Mouse (Mus musculus): ENCODE measurements around the gene Plcd1. TPM values are rescaled to one million over a fixed set of nuclear protein-coding genes. Genes with fewer than 3 reads are reported as not detected.

The Plcd1 gene
- total and polyA plus RNA-seq, 3 experiments, result 0.36 TPM; not detected in 2

DNA sequence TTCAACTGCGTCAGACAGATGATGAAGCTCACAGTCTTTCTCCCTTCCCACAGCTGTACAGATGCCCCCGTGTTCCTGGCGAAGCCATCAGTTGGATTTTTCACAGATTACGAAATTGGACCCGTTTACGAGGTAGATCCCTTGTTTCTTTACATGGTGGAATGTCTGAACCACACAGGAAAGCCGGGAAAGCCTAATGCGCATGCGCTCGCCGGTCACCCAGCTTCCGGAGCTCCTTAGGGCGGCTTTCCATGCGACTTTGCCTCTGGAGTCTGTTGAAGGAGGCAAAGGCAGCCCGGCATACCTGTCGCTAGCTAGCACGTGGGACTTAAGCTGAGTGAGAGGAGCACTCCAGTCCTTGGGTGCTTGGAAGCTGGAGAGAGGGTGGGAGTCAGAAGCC is 21.6 kb upstream of the Plcd1 start:
- Histone ChIP-seq H3K4me1 (ENCODE audit: control insufficient read depth in 1 of 2, insufficient read depth in 2 of 2, low read length in 2 of 2) (no peaks in the 10 kb centered on the region), H3K27ac (ENCODE audit: control insufficient read depth, low read depth, low read length) (no peak overlapping the region), H3K9me3 (replicated peaks; ENCODE audit: insufficient read depth, low read length) (no peaks in the 10 kb centered on the region), H3K27me3 (ENCODE audit: control insufficient read depth in 1 of 2, insufficient read depth in 2 of 2, low read length in 2 of 2) (0 out of 4 replicates have a peak, but pooled peaks cover 0 to 1% of the 10 kb centered on the region in 2 experiments), H3K79me2 (ENCODE audit: control insufficient read depth, insufficient read depth, low read length, poor library complexity) (no peaks in the 10 kb centered on the region), H3K9ac (ENCODE audit: control insufficient read depth, low read depth, low read length, poor library complexity, severe bottlenecking) (no peak overlapping the region), H3K4me3 (ENCODE audit: control insufficient read depth in 1 of 2, insufficient read depth in 1 of 2, low read depth in 2 of 2, low read length in 2 of 2) (no peak overlapping the region), H3K36me3 (ENCODE audit: control insufficient read depth in 1 of 2, insufficient read depth in 2 of 2, low read length in 2 of 2) (no peaks in the 10 kb centered on the region)
- no peak for DNase-seq (ENCODE audit: low read depth, low spot score)
- TF ChIP-seq ELF1 (IDR thresholded peaks at IDR 0.05; ENCODE audit: low read depth, low read length) (no peak), MYC (IDR thresholded peaks at IDR 0.05; ENCODE audit: low read depth, low read length) (no peak), UBTF (IDR thresholded peaks at IDR 0.05; ENCODE audit: borderline replicate concordance, insufficient read depth, low read depth, low read length) (no peak), SMC3 (IDR thresholded peaks at IDR 0.05; ENCODE audit: low read depth, low read length) (no peak), NRF1 (IDR thresholded peaks at IDR 0.05; ENCODE audit: insufficient read depth, low read depth, low read length, poor library complexity, severe bottlenecking) (no peak)

DNA sequence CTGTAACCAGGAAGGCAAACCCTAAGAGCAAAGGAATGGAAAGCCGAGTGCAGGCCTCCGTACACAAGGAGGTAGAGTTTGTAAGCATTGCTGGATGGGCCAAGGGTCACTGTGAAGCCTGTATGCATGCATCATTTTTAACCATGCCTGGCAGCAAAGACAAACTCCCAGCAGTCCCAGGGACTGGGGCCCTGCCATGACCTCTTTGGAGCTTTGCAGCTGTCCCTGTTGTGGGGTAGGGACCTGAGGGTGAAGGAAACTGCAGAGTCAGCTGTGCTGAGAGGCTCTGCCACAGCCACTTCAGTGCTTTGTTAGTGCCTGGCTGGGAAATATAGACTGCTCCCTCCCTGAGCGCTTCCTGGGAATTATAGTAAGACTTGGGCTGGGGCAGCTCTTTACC is 17.3 kb upstream of the Plcd1 start:
- Histone ChIP-seq H3K79me2 (ENCODE audit: control insufficient read depth, insufficient read depth, low read length, poor library complexity) (no peaks in the 10 kb centered on the region), H3K9me3 (replicated peaks; ENCODE audit: insufficient read depth, low read length) (no peaks in the 10 kb centered on the region), H3K4me1 (ENCODE audit: control insufficient read depth in 1 of 2, insufficient read depth in 2 of 2, low read length in 2 of 2) (no peaks in the 10 kb centered on the region), H3K4me3 (ENCODE audit: control insufficient read depth in 1 of 2, insufficient read depth in 1 of 2, low read depth in 2 of 2, low read length in 2 of 2) (no peak overlapping the region), H3K27ac (ENCODE audit: control insufficient read depth, low read depth, low read length) (no peak overlapping the region), H3K9ac (ENCODE audit: control insufficient read depth, low read depth, low read length, poor library complexity, severe bottlenecking) (no peak overlapping the region), H3K36me3 (ENCODE audit: control insufficient read depth in 1 of 2, insufficient read depth in 2 of 2, low read length in 2 of 2) (no peaks in the 10 kb centered on the region), H3K27me3 (ENCODE audit: control insufficient read depth in 1 of 2, insufficient read depth in 2 of 2, low read length in 2 of 2) (0 out of 4 replicates have a peak, but pooled peaks cover 0 to 4% of the 10 kb centered on the region in 2 experiments)
- TF ChIP-seq RAD21 (IDR thresholded peaks at IDR 0.05; ENCODE audit: low read depth, low read length), result no peak
- DNase-seq (ENCODE audit: low read depth, low spot score), result no peak

DNA sequence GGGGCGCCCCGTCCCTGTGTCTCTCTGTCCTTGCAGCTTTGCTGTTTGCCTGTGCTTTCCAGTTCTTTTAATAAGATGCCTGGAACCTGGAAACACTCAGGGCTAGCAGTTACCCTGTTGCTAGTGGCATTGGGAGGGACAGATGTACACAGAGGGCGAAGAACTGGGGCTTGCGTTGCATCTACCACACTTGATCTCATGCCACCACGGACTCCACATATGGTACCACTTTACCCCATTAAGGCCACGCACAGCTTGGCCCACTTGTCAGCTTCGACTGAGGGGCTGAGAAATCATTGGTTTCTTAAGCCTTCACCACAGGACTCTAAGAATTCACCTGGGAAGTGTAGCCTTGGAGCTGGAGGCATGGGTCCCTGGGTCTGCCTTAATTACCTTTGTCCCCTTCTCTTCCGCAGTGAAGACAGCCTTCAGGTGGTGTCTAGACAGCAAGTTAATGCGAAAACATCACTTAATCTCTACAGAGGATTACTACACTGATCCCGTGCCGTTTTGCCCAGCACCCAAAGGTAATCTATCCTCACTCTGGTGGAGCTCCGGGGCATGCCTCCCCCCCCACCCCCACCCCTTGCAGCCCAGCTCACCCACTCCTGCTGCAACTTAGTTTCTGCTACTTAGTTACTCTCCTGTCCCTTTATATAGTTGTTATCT is 16.5 kb upstream of the Plcd1 start:
- Histone ChIP-seq H3K27me3 (ENCODE audit: control insufficient read depth in 1 of 2, insufficient read depth in 2 of 2, low read length in 2 of 2) (0 out of 4 replicates have a peak, but pooled peaks cover 0 to 4% of the 10 kb centered on the region in 2 experiments), H3K79me2 (ENCODE audit: control insufficient read depth, insufficient read depth, low read length, poor library complexity) (no peaks in the 10 kb centered on the region), H3K9ac (ENCODE audit: control insufficient read depth, low read depth, low read length, poor library complexity, severe bottlenecking) (no peak overlapping the region), H3K36me3 (ENCODE audit: control insufficient read depth in 1 of 2, insufficient read depth in 2 of 2, low read length in 2 of 2) (no peaks in the 10 kb centered on the region), H3K4me3 (ENCODE audit: control insufficient read depth in 1 of 2, insufficient read depth in 1 of 2, low read depth in 2 of 2, low read length in 2 of 2) (no peak overlapping the region), H3K4me1 (ENCODE audit: control insufficient read depth in 1 of 2, insufficient read depth in 2 of 2, low read length in 2 of 2) (no peaks in the 10 kb centered on the region), H3K9me3 (replicated peaks; ENCODE audit: insufficient read depth, low read length) (no peaks in the 10 kb centered on the region), H3K27ac (ENCODE audit: control insufficient read depth, low read depth, low read length) (no peak overlapping the region)
- no peak for DNase-seq (ENCODE audit: low read depth, low spot score)
- TF ChIP-seq ETS1 (IDR thresholded peaks at IDR 0.05; ENCODE audit: low read depth, low read length) (no peak), JUND (IDR thresholded peaks at IDR 0.05; ENCODE audit: low read depth, low read length) (no peak), MYC (IDR thresholded peaks at IDR 0.05; ENCODE audit: low read depth, low read length) (no peak)

Measured in MEL (cell line).